Mouse (Mus musculus): ENCODE results near the gene Cyth3. TPM values are rescaled to one million over a fixed set of nuclear protein-coding genes. Genes with fewer than 3 reads are reported as not detected.

Gene Cyth3
- total RNA-seq, 2 experiments from 2014 or later = 94.7 to 124 TPM

DNA sequence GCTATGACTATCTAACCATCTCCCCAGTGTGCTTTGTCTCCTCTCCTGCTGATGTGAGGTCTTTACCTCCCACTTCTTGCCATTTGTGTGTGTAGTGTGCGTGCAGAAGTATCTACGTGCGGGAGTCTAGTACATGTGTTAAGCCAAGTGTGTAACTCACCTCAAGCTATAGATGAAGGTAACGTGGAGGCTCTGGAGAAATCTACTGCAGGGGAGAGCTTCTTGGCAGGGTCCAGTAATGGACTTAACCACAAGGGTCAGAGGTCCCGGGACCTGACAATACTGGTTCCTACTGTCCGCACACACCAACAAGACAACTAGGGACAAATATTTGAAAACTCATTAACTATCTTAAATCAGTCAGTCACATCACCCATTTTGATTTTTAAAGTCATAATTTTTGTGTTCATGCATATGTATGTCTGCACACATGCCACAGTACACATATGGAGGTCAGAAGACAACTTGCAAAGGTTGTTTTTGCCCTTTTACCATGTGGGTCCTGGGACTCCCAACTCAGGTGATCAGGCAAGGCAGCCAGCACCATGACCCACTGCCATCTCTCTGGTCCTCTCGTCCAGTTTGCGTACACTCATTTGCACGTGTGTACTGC lies 133.4 kb downstream of the Cyth3 start:
- no peak for ATAC-seq (replicated peaks; ENCODE audit: low FRiP score, low TSS enrichment, poor library complexity, severe bottlenecking)

DNA sequence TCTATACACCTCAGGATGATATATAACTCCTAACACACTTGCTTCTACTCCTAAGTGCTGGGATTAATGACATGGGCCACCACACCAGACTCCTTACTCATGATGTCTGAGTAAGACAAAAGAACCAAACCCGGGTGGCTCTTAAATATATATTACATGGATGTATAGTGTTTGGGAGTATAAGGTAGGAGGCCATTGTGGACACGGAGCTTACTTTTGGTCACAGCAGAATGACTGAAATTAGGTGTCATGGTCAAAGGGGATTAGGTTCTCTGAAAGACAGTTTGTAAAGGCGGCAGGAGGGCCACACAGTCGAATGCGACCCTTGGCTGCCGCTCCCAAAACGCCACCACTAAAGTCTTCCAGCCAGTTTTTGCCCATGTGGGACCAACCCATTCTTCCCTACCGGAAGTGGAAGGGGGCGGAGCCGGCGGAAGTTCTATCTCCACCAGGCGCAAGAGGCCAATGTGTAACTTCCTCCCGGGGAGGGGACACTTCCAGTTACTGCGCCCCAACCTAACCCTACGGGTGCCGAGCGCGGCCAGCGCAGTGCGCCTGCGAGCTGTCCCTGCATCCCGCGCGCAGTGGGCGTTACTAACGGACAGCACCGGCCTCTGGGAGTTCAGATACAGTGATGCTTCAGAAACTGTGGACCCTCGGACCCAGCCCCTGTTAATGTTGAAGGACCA lies 135.7 kb downstream of the Cyth3 start:
- ATAC-seq (replicated peaks; ENCODE audit: low FRiP score, low TSS enrichment, poor library complexity, severe bottlenecking) = peak; percentile 90

DNA sequence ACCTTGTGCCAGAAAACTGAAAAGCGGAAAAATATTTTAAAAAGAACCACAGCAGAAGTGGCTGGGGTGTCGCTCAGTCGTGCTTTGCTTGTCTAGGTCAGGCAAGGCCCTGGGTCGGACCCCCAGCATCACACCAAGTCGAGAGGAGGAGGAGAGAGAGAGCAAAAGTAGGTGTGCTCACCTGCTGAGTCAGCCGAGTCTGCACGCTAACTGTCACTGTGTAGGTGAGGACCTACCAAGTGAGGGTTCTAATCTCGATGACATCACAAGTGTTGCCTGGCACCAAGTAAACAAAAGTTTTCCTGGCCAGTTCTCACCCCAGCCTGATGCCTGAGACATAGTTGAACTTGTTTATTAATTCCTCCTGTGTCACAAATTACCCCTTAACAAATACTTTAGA lies 137.3 kb downstream of the Cyth3 start:
- ATAC-seq (replicated peaks; ENCODE audit: low FRiP score, low TSS enrichment, poor library complexity, severe bottlenecking) = no peak

Other genes starting within 250 kb of the Cyth3 start
- gene Kdelr2, start 218.6 kb upstream of the Cyth3 start, total RNA-seq (2014; fragmentation: Nextera tagmentation) = 50.5 and 62.6 TPM in 2 replicates
- 70.8 and 84.3 TPM in 2 replicates for gene Kdelr2, start 218.6 kb upstream of the Cyth3 start, total RNA-seq (2017)
- 15.7 and 23.9 TPM in 2 replicates for gene Daglb, start 157.9 kb upstream of the Cyth3 start, total RNA-seq (2014; fragmentation: Nextera tagmentation)
- 10.3 and 12.4 TPM in 2 replicates for gene Daglb, start 157.9 kb upstream of the Cyth3 start, total RNA-seq (2017)
- 140 and 211 TPM in 2 replicates for gene Rac1, start 94.4 kb upstream of the Cyth3 start, total RNA-seq (2014; fragmentation: Nextera tagmentation)
- 64.1 and 110 TPM in 2 replicates for gene Rac1, start 94.4 kb upstream of the Cyth3 start, total RNA-seq (2017)
- 11.0 and 15.7 TPM in 2 replicates for gene Usp42, start 109.8 kb downstream of the Cyth3 start, total RNA-seq (2014; fragmentation: Nextera tagmentation)
- 9.2 and 18.7 TPM in 2 replicates for gene Usp42, start 109.8 kb downstream of the Cyth3 start, total RNA-seq (2017)
- 42.5 and 46.7 TPM in 2 replicates for gene Eif2ak1, start 195.3 kb downstream of the Cyth3 start, total RNA-seq (2014; fragmentation: Nextera tagmentation)
- gene Eif2ak1, start 195.3 kb downstream of the Cyth3 start, total RNA-seq (2017) = 40.8 and 64.6 TPM in 2 replicates

Data from megakaryocyte-erythroid progenitor cell, adult 5-6 weeks (primary cell).